Mouse (Mus musculus) midbrain, embryonic 16.5 days (tissue): Measurements from ENCODE around the gene Ceacam15. TPM values are rescaled to one million over a fixed set of nuclear protein-coding genes. Genes with fewer than 3 reads are reported as not detected.
"Not testable (repeated sequence)": the region's sequence is repeated elsewhere in the genome, so short reads cannot be mapped to it uniquely, and the experiment has no call there.

Experiments
- ATAC-seq: fragments of 200-750 bp; cut with Nextera tagmentation; 2 replicates; pipeline ENCODE4 v1.8.0; 2017; ENCODE audit warnings: moderate TSS enrichment
- H3K27ac ChIP-seq: fragments of 300-500 bp; sonication (generic); 2 replicates; pipeline ENCODE4 v1.5.1; 2014; ENCODE audit warnings: mild to moderate bottlenecking, low read length, mixed read lengths
- H3K27me3 ChIP-seq: fragments of 300-500 bp; sonication (generic); 2 replicates; pipeline ENCODE4 v1.6.1; 2014; ENCODE audit warnings: low read depth, low read length, mixed read lengths; ENCODE audit not compliant: control insufficient read depth, insufficient read depth
- H3K36me3 ChIP-seq: fragments of 300-500 bp; sonication (generic); 2 replicates; pipeline ENCODE4 v1.6.1; 2014; ENCODE audit warnings: mild to moderate bottlenecking, low read length, moderate library complexity, mixed read lengths; ENCODE audit not compliant: control insufficient read depth, insufficient read depth
- H3K4me1 ChIP-seq: fragments of 300-500 bp; sonication (generic); 2 replicates; pipeline ENCODE4 v1.6.1; 2014; ENCODE audit warnings: mild to moderate bottlenecking, low read length, mixed read lengths; ENCODE audit not compliant: control insufficient read depth, insufficient read depth
- H3K4me2 ChIP-seq: fragments of 300-500 bp; sonication (generic); 2 replicates; pipeline ENCODE4 v1.6.1; 2014; ENCODE audit warnings: mild to moderate bottlenecking, low read length, mixed read lengths
- H3K4me3 ChIP-seq: fragments of 300-500 bp; sonication (generic); 2 replicates; pipeline ENCODE4 v1.5.1; 2014; ENCODE audit warnings: low read depth, mild to moderate bottlenecking, low read length, moderate library complexity, mixed read lengths
- H3K9ac ChIP-seq: fragments of 300-500 bp; sonication (generic); 2 replicates; pipeline ENCODE4 v1.6.1; 2014; ENCODE audit warnings: low read depth, low read length, mixed read lengths
- H3K9me3 ChIP-seq: fragments of 300-500 bp; sonication (generic); replicated peaks from 2 replicates; pipeline ENCODE4 v1.6.1; 2014; ENCODE audit warnings: mild to moderate bottlenecking, low read length, mixed read lengths; ENCODE audit not compliant: control insufficient read depth, poor library complexity, severe bottlenecking
- WGBS: fragments of 180-500 bp; shearing (Covaris S2); extraction: QIAGEN DNeasy Blood & Tissue Kit; methylation state at CpG from one replicate; pipeline ENCODE4 v1.1.7; 2014; 5-methylcytosine and 5-hydroxymethylcytosine counted together
- polyA plus RNA-seq: library from polyadenylated mRNA; unstranded; fragments of >200 nt; fragmentation: Nextera tagmentation; extraction: Ambion mirVana; gene quantifications from 2 replicates; pipeline ENCODE4 v1.2.1, GENCODE M21; 2015

Ceacam15 gene
- polyA plus RNA-seq, 1 experiment from 2014 or later = not detected

DNA sequence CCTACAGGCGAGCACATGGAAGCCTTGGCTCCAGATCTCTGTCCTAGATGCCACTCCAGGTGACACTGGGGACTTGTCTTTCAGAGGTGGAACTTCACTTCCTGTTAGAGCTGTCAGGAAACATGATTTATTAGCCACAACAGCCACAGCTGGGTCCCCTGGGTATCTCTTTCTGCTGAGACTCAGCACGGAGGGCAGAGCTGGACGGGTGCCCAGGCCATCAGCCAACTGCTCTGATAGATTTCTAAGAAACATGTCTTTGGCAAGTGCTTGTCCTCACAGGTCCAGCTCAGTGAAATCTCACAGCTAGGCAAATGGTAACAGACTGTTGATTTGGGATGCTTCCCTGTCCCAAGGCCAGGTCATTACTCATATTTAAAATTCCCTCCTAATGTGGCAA lies 36.5 kb downstream of the Ceacam15 start:
- Histone ChIP-seq H3K27me3 (no peaks in the 10 kb centered on the region), H3K4me1 (no peaks in the 10 kb centered on the region), H3K4me2 (no peak overlapping the region), H3K27ac (no peak overlapping the region), H3K9me3 (no peaks in the 10 kb centered on the region), H3K36me3 (no peaks in the 10 kb centered on the region), H3K4me3 (no peak overlapping the region), H3K9ac (no peak overlapping the region)
- WGBS = 69% methylated on average over 3 of the region's 3 CpGs
- ATAC-seq = no peak

DNA sequence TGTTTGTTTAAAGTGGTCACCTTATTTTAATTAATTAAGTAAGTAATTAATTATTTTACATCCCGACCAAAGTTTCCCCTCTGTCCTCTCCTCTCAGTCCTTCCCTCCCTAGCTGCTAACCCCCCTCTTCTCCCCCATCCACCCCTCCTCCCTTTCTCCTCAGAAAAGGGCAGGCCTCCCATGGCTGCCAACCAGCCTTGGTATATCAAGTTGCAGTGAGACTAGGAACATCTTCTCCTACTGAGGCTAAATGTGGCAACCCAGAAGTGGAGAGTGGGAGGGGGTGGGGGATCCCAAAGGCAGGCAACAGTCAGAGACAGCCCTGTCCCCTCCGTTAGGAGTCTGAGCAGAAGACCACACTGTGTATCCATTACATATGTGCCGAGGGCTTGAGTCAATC lies 40.4 kb downstream of the Ceacam15 start:
- Histone ChIP-seq H3K4me2 (no peak overlapping the region), H3K27me3 (no peaks in the 10 kb centered on the region), H3K4me3 (no peak overlapping the region), H3K9me3 (no peaks in the 10 kb centered on the region), H3K27ac (no peak overlapping the region), H3K36me3 (no peaks in the 10 kb centered on the region), H3K4me1 (no peaks in the 10 kb centered on the region), H3K9ac (no peak overlapping the region)
- WGBS = 53% methylated on average over 2 of the region's 3 CpGs
- ATAC-seq = no peak

DNA sequence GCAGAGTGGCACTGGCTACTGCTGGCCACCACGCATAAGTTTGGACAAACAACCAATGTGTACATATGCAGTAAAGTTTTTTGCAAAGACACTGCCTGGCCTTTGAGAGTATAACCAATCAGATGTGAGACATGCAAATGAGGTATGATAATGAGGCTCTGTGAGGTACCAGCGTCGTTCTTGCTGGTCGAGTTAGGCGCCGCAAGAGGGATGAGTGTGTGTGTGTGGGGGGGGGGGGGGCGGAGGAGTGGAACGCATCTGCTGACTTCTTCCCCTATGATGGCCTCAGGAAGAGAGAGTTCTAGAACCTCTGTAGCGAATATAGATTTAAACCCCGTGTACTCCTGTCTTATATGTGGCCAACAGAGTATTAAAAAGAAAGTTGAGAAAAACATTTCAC lies 41.6 kb downstream of the Ceacam15 start:
- H3K4me1 ChIP-seq, H3K9me3 ChIP-seq, H3K4me3 ChIP-seq, H3K27me3 ChIP-seq, ATAC-seq, H3K4me2 ChIP-seq, H3K36me3 ChIP-seq, H3K9ac ChIP-seq, H3K27ac ChIP-seq: not testable (repeated sequence)
- 14% methylated on average over 10 of the region's 10 CpGs for WGBS

GRCm38 (mm10) chr7:16631932-16632331 lies 43.6 kb downstream of the Ceacam15 start:
- no peaks in the 10 kb centered on the region for H3K36me3 ChIP-seq
- no peak overlapping the region for H3K27ac ChIP-seq
- no peaks in the 10 kb centered on the region for H3K27me3 ChIP-seq
- ATAC-seq = no peak
- no peak overlapping the region for H3K4me2 ChIP-seq
- whole genome bisulfite sequencing = 71% methylated on average over 4 of the region's 4 CpGs
- no peaks in the 10 kb centered on the region for H3K9me3 ChIP-seq
- H3K4me3 ChIP-seq = no peak overlapping the region
- H3K9ac ChIP-seq = no peak overlapping the region
- H3K4me1 ChIP-seq = 0 out of 2 replicates have a peak, but pooled peaks cover 3% of the 10 kb centered on the region

DNA sequence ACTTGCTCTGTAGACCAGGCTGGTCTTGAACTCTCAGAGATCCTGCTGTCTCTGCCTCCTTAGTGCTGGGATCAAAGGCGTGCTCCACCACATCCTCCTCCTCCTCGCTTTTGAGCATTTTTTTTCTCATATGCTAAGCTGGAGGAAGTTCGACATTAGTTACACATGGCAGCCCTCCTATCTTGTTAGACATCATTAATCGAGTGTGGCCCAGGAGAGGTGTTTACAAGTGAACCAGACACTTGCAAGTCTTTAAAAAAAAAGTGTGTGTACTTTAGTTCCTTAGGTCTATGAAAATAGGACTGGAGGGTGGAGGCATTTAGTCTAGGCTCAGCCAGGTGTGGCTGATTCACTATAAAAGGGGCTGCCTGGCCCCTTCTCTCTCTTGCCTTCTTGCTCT lies 44.5 kb downstream of the Ceacam15 start:
- Histone ChIP-seq H3K36me3 (no peaks in the 10 kb centered on the region), H3K9ac (no peak overlapping the region), H3K4me3 (no peak overlapping the region), H3K27me3 (no peaks in the 10 kb centered on the region), H3K27ac (no peak overlapping the region), H3K4me1 (0 out of 2 replicates have a peak, but pooled peaks cover 3% of the 10 kb centered on the region), H3K4me2 (no peak overlapping the region), H3K9me3 (no peaks in the 10 kb centered on the region)
- 83% methylated on average over 4 of the region's 4 CpGs for WGBS
- no peak for ATAC-seq

DNA sequence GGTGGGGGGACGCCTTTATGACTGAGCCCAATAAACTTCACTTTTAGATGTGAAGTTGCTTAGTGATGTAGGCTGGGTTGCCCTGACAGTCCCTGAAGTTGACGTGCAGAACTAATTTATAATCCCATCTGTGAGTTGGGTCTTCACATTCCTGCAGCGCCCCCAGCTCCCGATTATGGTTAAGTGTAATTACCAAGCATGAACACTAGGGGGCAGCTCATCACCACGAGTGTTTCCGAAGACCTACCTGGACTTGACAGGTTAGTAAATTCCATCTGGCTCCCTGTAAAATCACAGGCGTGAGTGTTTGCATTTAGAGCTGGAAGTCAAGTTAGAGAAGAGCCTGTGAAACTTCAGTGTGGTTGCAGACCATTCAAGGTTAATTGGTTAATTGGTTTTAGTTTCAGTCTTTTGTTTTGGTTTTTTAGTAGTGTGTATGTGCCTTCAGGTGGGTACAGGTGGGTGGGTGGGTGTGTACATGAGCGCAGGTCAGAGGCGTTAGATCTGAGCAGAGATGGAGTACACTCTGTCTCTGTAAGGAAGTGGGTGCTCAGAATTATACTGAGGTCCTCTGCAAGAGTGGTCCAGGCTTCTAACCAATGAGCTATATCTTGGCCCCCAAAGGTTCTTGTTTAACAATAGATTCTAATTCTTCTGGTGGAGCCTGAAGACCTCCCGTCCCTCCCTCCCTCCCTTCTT lies 45.8 kb downstream of the Ceacam15 start:
- Histone ChIP-seq H3K9me3 (no peaks in the 10 kb centered on the region), H3K4me1 (0 out of 2 replicates have a peak, but pooled peaks cover 3% of the 10 kb centered on the region), H3K36me3 (no peaks in the 10 kb centered on the region), H3K27me3 (no peaks in the 10 kb centered on the region), H3K4me3 (no peak overlapping the region), H3K9ac (no peak overlapping the region), H3K4me2 (no peak overlapping the region), H3K27ac (no peak overlapping the region)
- ATAC-seq = peak; percentile 54
- WGBS = 20% methylated on average over 10 of the region's 10 CpGs

DNA sequence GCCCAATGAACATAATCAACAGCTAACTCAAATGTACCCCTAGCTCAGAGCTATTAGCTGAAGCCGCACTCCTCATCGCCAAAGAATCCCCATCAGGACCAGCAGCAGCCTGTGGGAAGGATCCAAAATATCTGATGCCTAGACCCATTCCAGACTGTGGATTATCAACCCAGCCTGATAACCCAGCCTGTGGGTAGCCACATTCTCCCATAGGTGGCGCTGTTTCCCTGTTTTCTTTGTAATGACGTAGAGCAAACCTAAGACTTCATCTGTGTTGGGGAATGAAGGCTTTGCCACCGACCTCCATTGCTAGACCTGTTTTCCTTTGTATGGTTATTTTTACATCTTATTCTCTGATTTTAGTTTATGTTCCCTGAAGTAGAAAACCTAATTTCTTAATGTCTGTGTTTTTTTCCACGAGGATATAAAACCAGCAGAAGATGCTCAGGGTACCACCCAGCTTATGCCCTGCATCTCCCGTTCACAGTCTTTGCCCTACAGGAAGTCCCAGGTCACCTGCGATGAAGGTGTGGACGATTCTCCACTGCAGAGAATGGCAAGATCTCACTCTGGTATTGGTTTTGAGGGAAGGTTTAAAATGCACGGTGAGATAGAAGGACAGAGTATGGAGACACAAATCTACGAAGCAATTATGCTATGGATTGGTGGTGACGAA lies 47.3 kb downstream of the Ceacam15 start:
- 0 out of 2 replicates have a peak, but pooled peaks cover 3% of the 10 kb centered on the region for H3K4me1 ChIP-seq
- no peaks in the 10 kb centered on the region for H3K27me3 ChIP-seq
- H3K36me3 ChIP-seq = no peaks in the 10 kb centered on the region
- 38% methylated on average over 12 of the region's 12 CpGs for WGBS
- no peak overlapping the region for H3K4me3 ChIP-seq
- 0 out of 2 replicates have a peak overlapping the region, but pooled peaks have one; percentile 0 for H3K9ac ChIP-seq
- H3K4me2 ChIP-seq = peak overlapping the region; percentile 40
- H3K9me3 ChIP-seq = no peaks in the 10 kb centered on the region
- peak; percentile 86 for ATAC-seq
- 0 out of 2 replicates have a peak overlapping the region, but pooled peaks have one; percentile 39 for H3K27ac ChIP-seq

DNA sequence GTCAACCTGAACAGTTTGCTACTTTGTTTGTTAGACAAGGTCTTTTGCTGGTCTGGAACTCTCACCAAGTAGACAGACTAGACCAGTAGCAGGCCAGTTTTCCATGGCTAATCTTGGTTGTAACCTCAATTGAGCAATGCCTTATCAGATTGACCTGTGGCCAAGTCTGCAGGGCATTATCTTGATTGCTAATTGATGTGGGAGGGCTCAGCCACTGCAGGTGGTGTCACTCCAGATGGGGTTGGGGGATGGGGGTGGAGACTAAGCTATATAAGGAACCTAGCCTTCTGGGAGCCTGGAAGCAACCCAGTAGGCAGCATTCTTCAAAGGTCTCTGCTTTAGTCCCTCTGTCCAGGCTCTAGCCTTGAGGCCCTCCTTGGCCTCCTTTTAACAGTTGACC lies 51.8 kb downstream of the Ceacam15 start:
- H3K9me3 ChIP-seq = no peaks in the 10 kb centered on the region
- H3K4me3 ChIP-seq = no peak overlapping the region
- H3K9ac ChIP-seq = no peak overlapping the region
- no peaks in the 10 kb centered on the region for H3K27me3 ChIP-seq
- H3K36me3 ChIP-seq = no peaks in the 10 kb centered on the region
- no peak overlapping the region for H3K27ac ChIP-seq
- no peak for ATAC-seq
- peaks cover 7% of the 10 kb centered on the region for H3K4me1 ChIP-seq
- no peak overlapping the region for H3K4me2 ChIP-seq

DNA sequence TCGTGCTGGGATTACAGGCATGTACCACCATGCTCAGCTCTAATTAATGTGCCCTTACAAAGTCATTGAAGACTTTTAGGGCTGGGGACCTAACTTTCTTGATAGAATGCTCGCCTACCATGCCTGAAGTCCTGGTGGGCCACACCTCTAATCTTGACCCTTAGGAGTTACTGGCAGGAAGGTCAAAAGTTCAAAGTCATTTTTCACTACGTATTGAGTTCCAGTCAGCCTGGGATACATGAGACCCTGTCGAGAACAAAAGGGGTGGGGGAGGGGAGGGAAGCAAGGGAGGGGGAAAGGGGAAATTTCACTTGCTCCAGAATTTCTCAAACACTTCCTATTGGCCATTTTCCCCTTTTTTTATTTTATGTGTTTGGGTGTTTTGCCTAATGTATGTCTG lies 52.4 kb downstream of the Ceacam15 start:
- no peaks in the 10 kb centered on the region for H3K36me3 ChIP-seq
- WGBS = 74% methylated on average over 4 of the region's 4 CpGs
- no peaks in the 10 kb centered on the region for H3K27me3 ChIP-seq
- peaks cover 7% of the 10 kb centered on the region for H3K4me1 ChIP-seq
- H3K9ac ChIP-seq = no peak overlapping the region
- H3K4me2 ChIP-seq = no peak overlapping the region
- no peaks in the 10 kb centered on the region for H3K9me3 ChIP-seq
- ATAC-seq = no peak
- no peak overlapping the region for H3K4me3 ChIP-seq
- no peak overlapping the region for H3K27ac ChIP-seq
